Comparison of ENCODE assay signal across 8 mouse cellular contexts in the genomic region with DNA sequence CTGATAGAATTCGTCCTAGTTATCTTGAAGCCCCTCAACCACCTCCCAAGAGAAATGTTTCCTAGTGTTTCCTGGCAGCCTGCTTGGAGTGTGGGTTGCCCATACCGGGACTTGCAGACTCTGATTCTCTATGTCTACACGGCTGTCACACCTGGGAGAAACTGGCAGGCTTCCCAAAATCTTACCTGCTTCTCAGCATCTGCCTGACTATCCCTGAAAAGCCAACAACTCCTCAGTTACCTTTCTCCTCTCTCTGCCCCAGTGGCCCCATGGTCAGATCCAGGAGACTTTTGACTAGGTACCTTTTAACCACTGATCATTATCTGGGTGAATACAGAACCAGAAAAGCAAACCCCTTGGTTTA. TPM values are rescaled to one million over a fixed set of nuclear protein-coding genes. Genes with fewer than 3 reads are reported as not detected.
DNase-seq lines count a peak whose midpoint lies in the region; ATAC-seq lines count a peak whose summit lies in the region.

No protein-coding gene starts in this region.

- ATAC-seq in kidney, embryonic 16.5 days (ENCODE audit: low FRiP score, low TSS enrichment), result no peak
- ATAC-seq in embryonic facial prominence, embryonic 12.5 days (ENCODE audit: insufficient number of reproducible peaks, insufficient read depth, low FRiP score, low TSS enrichment), result no peak
- no peak for ATAC-seq in hindbrain, embryonic 15.5 days (ENCODE audit: low FRiP score, low read depth)
- ATAC-seq in midbrain, embryonic 16.5 days, result no peak

- H3K9ac ChIP-seq in kidney, embryonic 16.5 days (replicated peaks; ENCODE audit: low read length), result peak overlapping the region; percentile 95
- H3K9ac ChIP-seq in embryonic facial prominence, embryonic 12.5 days, result no peak overlapping the region
- peak overlapping the region; percentile 88 for H3K9ac ChIP-seq in hindbrain, embryonic 15.5 days
- H3K9ac ChIP-seq in midbrain, embryonic 16.5 days (ENCODE audit: low read depth, low read length), result peak overlapping the region; percentile 95

- H3K4me1 ChIP-seq in kidney, embryonic 16.5 days (ENCODE audit: insufficient read depth, low read length), result peaks cover 34% of the 10 kb centered on the region
- peaks cover 15% of the 10 kb centered on the region for H3K4me1 ChIP-seq in embryonic facial prominence, embryonic 12.5 days
- peaks cover 51% of the 10 kb centered on the region for H3K4me1 ChIP-seq in hindbrain, embryonic 15.5 days (replicated peaks)
- H3K4me1 ChIP-seq in midbrain, embryonic 16.5 days (ENCODE audit: control insufficient read depth, insufficient read depth, low read length), result peaks cover 24% of the 10 kb centered on the region

- H3K36me3 ChIP-seq in kidney, embryonic 16.5 days (ENCODE audit: insufficient read depth, low read length), result no peaks in the 10 kb centered on the region
- no peaks in the 10 kb centered on the region for H3K36me3 ChIP-seq in embryonic facial prominence, embryonic 12.5 days
- no peaks in the 10 kb centered on the region for H3K36me3 ChIP-seq in hindbrain, embryonic 15.5 days
- no peaks in the 10 kb centered on the region for H3K36me3 ChIP-seq in midbrain, embryonic 16.5 days (ENCODE audit: control insufficient read depth, insufficient read depth, low read length)

- H3K4me2 ChIP-seq in kidney, embryonic 16.5 days (replicated peaks; ENCODE audit: low read depth, low read length), result peak overlapping the region; percentile 90
- H3K4me2 ChIP-seq in embryonic facial prominence, embryonic 12.5 days (replicated peaks), result peak overlapping the region; percentile 78
- H3K4me2 ChIP-seq in hindbrain, embryonic 15.5 days, result peak overlapping the region; percentile 87
- peak overlapping the region; percentile 93 for H3K4me2 ChIP-seq in midbrain, embryonic 16.5 days (ENCODE audit: low read length)

- H3K4me3 ChIP-seq in kidney, embryonic 16.5 days (ENCODE audit: low read length), result peak overlapping the region; percentile 95
- peak overlapping the region; percentile 84 for H3K4me3 ChIP-seq in embryonic facial prominence, embryonic 12.5 days
- H3K4me3 ChIP-seq in hindbrain, embryonic 15.5 days, result peak overlapping the region; percentile 84
- H3K4me3 ChIP-seq in midbrain, embryonic 16.5 days (ENCODE audit: low read depth, low read length), result peak overlapping the region; percentile 95

- no peak for DNase-seq in kidney, adult 11 months
- DNase-seq in right cerebral cortex, postnatal 4 days, result no peak
- DNase-seq in adrenal gland, adult 8-10 months, result no peak
- DNase-seq in thymus, postnatal 14 days, result no peak

- 52% methylated on average over 3 of the region's 3 CpGs for WGBS in kidney, embryonic 16.5 days
- 71% methylated on average over 3 of the region's 3 CpGs for WGBS in embryonic facial prominence, embryonic 12.5 days
- 56% methylated on average over 3 of the region's 3 CpGs for WGBS in hindbrain, embryonic 15.5 days
- WGBS in midbrain, embryonic 16.5 days, result 74% methylated on average over 3 of the region's 3 CpGs

- H3K27me3 ChIP-seq in kidney, embryonic 16.5 days (ENCODE audit: insufficient read depth, low read length), result no peaks in the 10 kb centered on the region
- H3K27me3 ChIP-seq in embryonic facial prominence, embryonic 12.5 days, result no peaks in the 10 kb centered on the region
- 0 out of 2 replicates have a peak, but pooled peaks cover 5% of the 10 kb centered on the region for H3K27me3 ChIP-seq in hindbrain, embryonic 15.5 days
- H3K27me3 ChIP-seq in midbrain, embryonic 16.5 days (ENCODE audit: control insufficient read depth, insufficient read depth, low read depth, low read length), result no peaks in the 10 kb centered on the region

- H3K9me3 ChIP-seq in kidney, embryonic 16.5 days (ENCODE audit: low read length), result no peaks in the 10 kb centered on the region
- no peaks in the 10 kb centered on the region for H3K9me3 ChIP-seq in embryonic facial prominence, embryonic 12.5 days
- H3K9me3 ChIP-seq in hindbrain, embryonic 15.5 days, result no peaks in the 10 kb centered on the region
- H3K9me3 ChIP-seq in midbrain, embryonic 16.5 days (replicated peaks; ENCODE audit: control insufficient read depth, low read length, poor library complexity, severe bottlenecking), result no peaks in the 10 kb centered on the region

- H3K27ac ChIP-seq in kidney, embryonic 16.5 days (ENCODE audit: low read length), result no peak overlapping the region
- no peak overlapping the region for H3K27ac ChIP-seq in embryonic facial prominence, embryonic 12.5 days
- H3K27ac ChIP-seq in hindbrain, embryonic 15.5 days (replicated peaks), result no peak overlapping the region
- no peak overlapping the region for H3K27ac ChIP-seq in midbrain, embryonic 16.5 days (ENCODE audit: low read length)

RNA-seq across cellular contexts. Expression of a gene that starts 1.6 kb away (rescaled TPM):
- polyA plus RNA-seq in kidney, embryonic 16.5 days (2015; fragmentation: Nextera tagmentation; extraction: Ambion mirVana), result 91.6 and 92.0 TPM in 2 replicates
- polyA plus RNA-seq in embryonic facial prominence, embryonic 12.5 days (2016; fragmentation: Nextera tagmentation; extraction: Ambion mirVana), result 129 and 131 TPM in 2 replicates
- 133 and 145 TPM in 2 replicates for polyA plus RNA-seq in hindbrain, embryonic 15.5 days (2015; fragmentation: Nextera tagmentation; extraction: Ambion mirVana)
- polyA plus RNA-seq in midbrain, embryonic 16.5 days (2015; fragmentation: Nextera tagmentation; extraction: Ambion mirVana), result 137 and 144 TPM in 2 replicates
- 100 to 1,000 TPM; 150 to 167 (median 158) TPM for total RNA-seq in adrenal gland, adult 8-10 months (2022)

RNA-seq across cellular contexts. Expression of a gene that starts 27.2 kb away (rescaled TPM):
- polyA plus RNA-seq in kidney, embryonic 16.5 days (2015; fragmentation: Nextera tagmentation; extraction: Ambion mirVana), result 20.1 and 21.7 TPM in 2 replicates
- polyA plus RNA-seq in embryonic facial prominence, embryonic 12.5 days (2016; fragmentation: Nextera tagmentation; extraction: Ambion mirVana), result 14.7 TPM in 2 replicates
- 12.5 and 13.2 TPM in 2 replicates for polyA plus RNA-seq in hindbrain, embryonic 15.5 days (2015; fragmentation: Nextera tagmentation; extraction: Ambion mirVana)
- 15.4 and 15.7 TPM in 2 replicates for polyA plus RNA-seq in midbrain, embryonic 16.5 days (2015; fragmentation: Nextera tagmentation; extraction: Ambion mirVana)
- total RNA-seq in adrenal gland, adult 8-10 months (2022), result 10 to 100 TPM; 17.4 to 24.5 (median 19.7) TPM

RNA-seq across cellular contexts. Expression of a gene that starts 27.6 kb away (rescaled TPM):
- 109 and 115 TPM in 2 replicates for polyA plus RNA-seq in kidney, embryonic 16.5 days (2015; fragmentation: Nextera tagmentation; extraction: Ambion mirVana)
- polyA plus RNA-seq in embryonic facial prominence, embryonic 12.5 days (2016; fragmentation: Nextera tagmentation; extraction: Ambion mirVana), result 119 and 122 TPM in 2 replicates
- polyA plus RNA-seq in hindbrain, embryonic 15.5 days (2015; fragmentation: Nextera tagmentation; extraction: Ambion mirVana), result 102 and 105 TPM in 2 replicates
- polyA plus RNA-seq in midbrain, embryonic 16.5 days (2015; fragmentation: Nextera tagmentation; extraction: Ambion mirVana), result 99.2 and 110 TPM in 2 replicates
- 10 to 100 TPM; 71.0 to 93.1 (median 71.7) TPM for total RNA-seq in adrenal gland, adult 8-10 months (2022)

RNA-seq across cellular contexts. Expression of a gene that starts 45.4 kb away (rescaled TPM):
- polyA plus RNA-seq in kidney, embryonic 16.5 days (2015; fragmentation: Nextera tagmentation; extraction: Ambion mirVana), result not detected in 2 replicates
- 0.20 TPM in 1 of 2 replicates, not detected in the other for polyA plus RNA-seq in embryonic facial prominence, embryonic 12.5 days (2016; fragmentation: Nextera tagmentation; extraction: Ambion mirVana)
- 0.36 TPM in 1 of 2 replicates, not detected in the other for polyA plus RNA-seq in hindbrain, embryonic 15.5 days (2015; fragmentation: Nextera tagmentation; extraction: Ambion mirVana)
- polyA plus RNA-seq in midbrain, embryonic 16.5 days (2015; fragmentation: Nextera tagmentation; extraction: Ambion mirVana), result 0.21 TPM in 1 of 2 replicates, not detected in the other
- total RNA-seq in adrenal gland, adult 8-10 months (2022), result not detected

RNA-seq across cellular contexts. Expression of a gene that starts 46.6 kb away (rescaled TPM):
- not detected in 2 replicates for polyA plus RNA-seq in kidney, embryonic 16.5 days (2015; fragmentation: Nextera tagmentation; extraction: Ambion mirVana)
- 0.60 TPM in 1 of 2 replicates, not detected in the other for polyA plus RNA-seq in embryonic facial prominence, embryonic 12.5 days (2016; fragmentation: Nextera tagmentation; extraction: Ambion mirVana)
- polyA plus RNA-seq in hindbrain, embryonic 15.5 days (2015; fragmentation: Nextera tagmentation; extraction: Ambion mirVana), result 0.38 and 0.97 TPM in 2 replicates
- polyA plus RNA-seq in midbrain, embryonic 16.5 days (2015; fragmentation: Nextera tagmentation; extraction: Ambion mirVana), result 0.51 TPM in 1 of 2 replicates, not detected in the other
- total RNA-seq in adrenal gland, adult 8-10 months (2022), result 1 to 10 TPM in 1 of 4 experiments, not detected in 3; 4.6 TPM
